Mouse (Mus musculus) midbrain, postnatal 0 days (tissue): Measurements from ENCODE around the gene Adamts8. TPM values are rescaled to one million over a fixed set of nuclear protein-coding genes. Genes with fewer than 3 reads are reported as not detected.

Source experiments
- ATAC-seq: fragments of 200-750 bp; cut with Nextera tagmentation; 2 replicates; pipeline ENCODE4 v1.8.0; 2017; ENCODE audit warnings: moderate number of reproducible peaks, mild to moderate bottlenecking, moderate TSS enrichment, moderate library complexity; ENCODE audit not compliant: low FRiP score
- DNase-seq: peaks from one replicate; pipeline ENCODE4 v3.0.0-alpha.2; 2015; ENCODE audit warnings: low spot score
- H3K27ac ChIP-seq: fragments of 300-500 bp; sonication (generic); 2 replicates; pipeline ENCODE4 v1.5.1; 2014; ENCODE audit warnings: low read depth, mild to moderate bottlenecking, low read length, mixed read lengths
- H3K27me3 ChIP-seq: fragments of 300-500 bp; sonication (generic); 2 replicates; pipeline ENCODE4 v1.6.1; 2014; ENCODE audit warnings: low read length, control low read depth, mixed read lengths; ENCODE audit not compliant: insufficient read depth
- H3K36me3 ChIP-seq: fragments of 300-500 bp; sonication (generic); 2 replicates; pipeline ENCODE4 v1.6.1; 2014; ENCODE audit warnings: low read length, control low read depth, mixed read lengths; ENCODE audit not compliant: insufficient read depth
- H3K4me1 ChIP-seq: fragments of 300-500 bp; sonication (generic); 2 replicates; pipeline ENCODE4 v1.6.1; 2014; ENCODE audit warnings: mild to moderate bottlenecking, control low read depth, antibody characterized with exemption, low read length, mixed read lengths; ENCODE audit not compliant: insufficient read depth
- H3K4me2 ChIP-seq: fragments of 300-500 bp; sonication (generic); 2 replicates; pipeline ENCODE4 v1.6.1; 2014; ENCODE audit warnings: low read depth, mild to moderate bottlenecking, low read length, mixed read lengths; ENCODE audit not compliant: poor library complexity, severe bottlenecking
- H3K4me3 ChIP-seq: fragments of 300-500 bp; sonication (generic); 2 replicates; pipeline ENCODE4 v1.5.1; 2014; ENCODE audit warnings: low read depth, mild to moderate bottlenecking, low read length, moderate library complexity
- H3K9ac ChIP-seq: fragments of 300-500 bp; sonication (generic); replicated peaks from 2 replicates; pipeline ENCODE4 v1.6.1; 2014; ENCODE audit warnings: mild to moderate bottlenecking, low read length, moderate library complexity, mixed read lengths; ENCODE audit not compliant: poor library complexity, severe bottlenecking
- H3K9me3 ChIP-seq: fragments of 300-500 bp; sonication (generic); 2 replicates; pipeline ENCODE4 v1.6.1; 2016; ENCODE audit warnings: low read length, control low read depth
- CTCF ChIP-seq: IDR thresholded peaks from 2 replicates; pipeline ENCODE4 v1.5.1; 2016; ENCODE audit warnings: antibody characterized with exemption, mild to moderate bottlenecking
- WGBS: fragments of 180-500 bp; shearing (Covaris S2); extraction: QIAGEN DNeasy Blood & Tissue Kit; methylation state at CpG from one replicate; pipeline ENCODE4 v1.1.7; 2014; 5-methylcytosine and 5-hydroxymethylcytosine counted together
- polyA plus RNA-seq: library from polyadenylated mRNA; unstranded; fragments of >200 nt; fragmentation: Nextera tagmentation; extraction: Ambion mirVana; gene quantifications from 2 replicates; pipeline ENCODE4 v1.2.1, GENCODE M21; 2015
- total RNA-seq: library from RNA; depleted of rRNA; stranded (reverse); fragments of >200 nt; gene quantifications from 2 replicates; pipeline ENCODE4 v1.2.3, GENCODE M21; 2014

Adamts8 gene
- total and polyA plus RNA-seq, 2 experiments from 2014 or later: 1.2 to 3.0 TPM

- no peaks in the 10 kb centered on the region for H3K9me3 ChIP-seq
- ATAC-seq: no peak
- H3K27me3 ChIP-seq: no peaks in the 10 kb centered on the region
- WGBS: 58% methylated on average over 4 of the region's 4 CpGs
- H3K9ac ChIP-seq: no peak overlapping the region
- peak; percentile 38 for TF ChIP-seq CTCF
- H3K4me3 ChIP-seq: no peak overlapping the region
- no peak overlapping the region for H3K4me2 ChIP-seq
- no peak overlapping the region for H3K27ac ChIP-seq
- no peaks in the 10 kb centered on the region for H3K4me1 ChIP-seq
- no peaks in the 10 kb centered on the region for H3K36me3 ChIP-seq
- no peak for DNase-seq
These were observed 29.6 kb downstream of the Adamts8 start for GRCm38 (mm10) chr9:30971967-30972366.

GRCm38 (mm10) chr9:30976339-30977023 is 34.1 kb downstream of the Adamts8 start:
- 76% methylated on average over 11 of the region's 11 CpGs for WGBS
- H3K36me3 ChIP-seq: no peaks in the 10 kb centered on the region
- H3K27me3 ChIP-seq: no peaks in the 10 kb centered on the region
- no peak for TF ChIP-seq CTCF
- no peaks in the 10 kb centered on the region for H3K9me3 ChIP-seq
- no peak overlapping the region for H3K4me2 ChIP-seq
- H3K4me1 ChIP-seq: no peaks in the 10 kb centered on the region
- ATAC-seq (no peak), DNase-seq (no peak)
- no peak overlapping the region for H3K4me3 ChIP-seq
- no peak overlapping the region for H3K27ac ChIP-seq
- no peak overlapping the region for H3K9ac ChIP-seq

- Histone ChIP-seq H3K36me3 (no peaks in the 10 kb centered on the region), H3K27me3 (no peaks in the 10 kb centered on the region), H3K4me1 (no peaks in the 10 kb centered on the region), H3K9ac (no peak overlapping the region), H3K4me3 (no peak overlapping the region), H3K9me3 (no peaks in the 10 kb centered on the region), H3K27ac (no peak overlapping the region), H3K4me2 (no peak overlapping the region)
- ATAC-seq (no peak), DNase-seq (peak; percentile 21)
- peak; percentile 48 for TF ChIP-seq CTCF
- WGBS: 78% methylated on average over 2 of the region's 2 CpGs
These were observed 38.1 kb downstream of the Adamts8 start for GRCm38 (mm10) chr9:30980467-30980866.

- 61% methylated on average over 6 of the region's 6 CpGs for WGBS
- no peak for TF ChIP-seq CTCF
- Histone ChIP-seq H3K9ac (no peak overlapping the region), H3K9me3 (no peaks in the 10 kb centered on the region), H3K4me1 (no peaks in the 10 kb centered on the region), H3K4me3 (no peak overlapping the region), H3K36me3 (no peaks in the 10 kb centered on the region), H3K4me2 (no peak overlapping the region), H3K27ac (no peak overlapping the region), H3K27me3 (no peaks in the 10 kb centered on the region)
- no peak for DNase-seq
- ATAC-seq: no peak
These were observed 43.4 kb downstream of the Adamts8 start for GRCm38 (mm10) chr9:30985782-30986181.

GRCm38 (mm10) chr9:30993106-30993505 is 50.7 kb downstream of the Adamts8 start:
- no peaks in the 10 kb centered on the region for H3K4me1 ChIP-seq
- H3K4me3 ChIP-seq: no peak overlapping the region
- no peak for ATAC-seq
- H3K9ac ChIP-seq: no peak overlapping the region
- no peaks in the 10 kb centered on the region for H3K9me3 ChIP-seq
- H3K27me3 ChIP-seq: no peaks in the 10 kb centered on the region
- WGBS: 87% methylated on average over 5 of the region's 5 CpGs
- no peak for DNase-seq
- no peak overlapping the region for H3K4me2 ChIP-seq
- no peaks in the 10 kb centered on the region for H3K36me3 ChIP-seq
- no peak overlapping the region for H3K27ac ChIP-seq
- no peak for TF ChIP-seq CTCF

- no peaks in the 10 kb centered on the region for H3K4me1 ChIP-seq
- no peaks in the 10 kb centered on the region for H3K9me3 ChIP-seq
- H3K27me3 ChIP-seq: no peaks in the 10 kb centered on the region
- no peak overlapping the region for H3K27ac ChIP-seq
- WGBS: 73% methylated on average over 12 of the region's 12 CpGs
- no peak overlapping the region for H3K9ac ChIP-seq
- ATAC-seq: no peak
- TF ChIP-seq CTCF: no peak
- H3K4me3 ChIP-seq: no peak overlapping the region
- no peak for DNase-seq
- H3K4me2 ChIP-seq: no peak overlapping the region
- no peaks in the 10 kb centered on the region for H3K36me3 ChIP-seq
These were observed 54.5 kb downstream of the Adamts8 start for GRCm38 (mm10) chr9:30996590-30997562.
